Comparison of ENCODE assay signal across 19 mouse cellular contexts in genomic region chr5:90235217-90235616, GRCm38 (mm10).
"Had no signal": no experiment of that assay in that cellular context is flagged by ENCODE, and none has a peak within 500 bp of the region (broad histone marks: within the 10 kb centered on the region; RNA-seq: fewer than 3 reads in every experiment).

No protein-coding gene starts in this region.

- H3K27me3 ChIP-seq: liver, embryonic 13.5 days; midbrain, embryonic 12.5 days; midbrain, embryonic 15.5 days; neural tube, embryonic 12.5 days; neural tube, embryonic 15.5 days had no signal

- H3K27ac ChIP-seq: layer of hippocampus, adult 2 months; left cerebral cortex, adult 2 months; liver, embryonic 13.5 days; macrophage; midbrain, embryonic 12.5 days; midbrain, embryonic 15.5 days; neural tube, embryonic 12.5 days; neural tube, embryonic 15.5 days; stomach, postnatal 0 days had no signal

- H3K4me1 ChIP-seq: liver, embryonic 13.5 days; midbrain, embryonic 12.5 days; midbrain, embryonic 15.5 days; neural tube, embryonic 12.5 days; neural tube, embryonic 15.5 days had no signal

- H3K9me3 ChIP-seq: liver, embryonic 13.5 days; midbrain, embryonic 12.5 days; midbrain, embryonic 15.5 days; neural tube, embryonic 12.5 days; neural tube, embryonic 15.5 days had no signal

- DNase-seq: kidney, adult 18-20 months; kidney, adult 9 months; kidney, postnatal 14 days; layer of hippocampus, adult 9-11 months; liver, embryonic 13.5 days; lung, embryonic 14.5 days; lung, postnatal 10 days; right cerebral cortex, adult 18-20 months; right cerebral cortex, postnatal 14 days; right cerebral cortex, postnatal 4 days; thymus, postnatal 36 days had no signal

- H3K9ac ChIP-seq: liver, embryonic 13.5 days; lung, embryonic 14.5 days; midbrain, embryonic 12.5 days; midbrain, embryonic 15.5 days; neural tube, embryonic 12.5 days; neural tube, embryonic 15.5 days had no signal

- H3K4me3 ChIP-seq: layer of hippocampus, adult 2 months; left cerebral cortex, adult 2 months; liver, embryonic 13.5 days; midbrain, embryonic 12.5 days; midbrain, embryonic 15.5 days; neural tube, embryonic 12.5 days; neural tube, embryonic 15.5 days had no signal
